Mouse (Mus musculus): ENCODE measurements around the gene Brd7.
A peak's percentile ranks its signal among the peaks of the same experiment; 100 is the strongest.

Brd7 gene

GRCm38 (mm10) chr8:88357226-88357933 is 4.6 kb downstream of the Brd7 start:
- no peak for DNase-seq (ENCODE audit: low read depth)

- no peak for DNase-seq (ENCODE audit: low read depth)
These were observed 12.9 kb downstream of the Brd7 start for GRCm38 (mm10) chr8:88349046-88349445.

- DNase-seq (ENCODE audit: low read depth) = no peak
These were observed 20.0 kb downstream of the Brd7 start for GRCm38 (mm10) chr8:88342026-88342425.

GRCm38 (mm10) chr8:88339887-88340695 is 21.9 kb downstream of the Brd7 start:
- DNase-seq (ENCODE audit: low read depth) = no peak

GRCm38 (mm10) chr8:88339221-88339620 is 22.8 kb downstream of the Brd7 start:
- no peak for DNase-seq (ENCODE audit: low read depth)

GRCm38 (mm10) chr8:88334975-88335374 is 27.0 kb downstream of the Brd7 start:
- peak; percentile 45 for DNase-seq (ENCODE audit: low read depth)

GRCm38 (mm10) chr8:88334384-88334783 is 27.6 kb downstream of the Brd7 start:
- DNase-seq (ENCODE audit: low read depth) = no peak

GRCm38 (mm10) chr8:88330816-88331215 is 31.2 kb downstream of the Brd7 start:
- DNase-seq (ENCODE audit: low read depth) = no peak

- no peak for DNase-seq (ENCODE audit: low read depth)
These were observed 33.3 kb downstream of the Brd7 start for GRCm38 (mm10) chr8:88328689-88329088.

GRCm38 (mm10) chr8:88326328-88326727 is 35.7 kb downstream of the Brd7 start:
- no peak for DNase-seq (ENCODE audit: low read depth)

GRCm38 (mm10) chr8:88325795-88326194 is 36.2 kb downstream of the Brd7 start:
- no peak for DNase-seq (ENCODE audit: low read depth)

GRCm38 (mm10) chr8:88325251-88325650 is 36.7 kb downstream of the Brd7 start:
- no peak for DNase-seq (ENCODE audit: low read depth)

- DNase-seq (ENCODE audit: low read depth) = no peak
These were observed 37.2 kb downstream of the Brd7 start for GRCm38 (mm10) chr8:88324760-88325159.

- DNase-seq (ENCODE audit: low read depth) = no peak
These were observed 38.5 kb downstream of the Brd7 start for GRCm38 (mm10) chr8:88323523-88323922.

GRCm38 (mm10) chr8:88321387-88321786 is 40.6 kb downstream of the Brd7 start:
- DNase-seq (ENCODE audit: low read depth) = no peak

- no peak for DNase-seq (ENCODE audit: low read depth)
These were observed 41.9 kb downstream of the Brd7 start for GRCm38 (mm10) chr8:88320134-88320533.

GRCm38 (mm10) chr8:88318151-88318550 is 43.8 kb downstream of the Brd7 start:
- no peak for DNase-seq (ENCODE audit: low read depth)

GRCm38 (mm10) chr8:88317341-88317740 is 44.7 kb downstream of the Brd7 start:
- DNase-seq (ENCODE audit: low read depth) = no peak

- no peak for DNase-seq (ENCODE audit: low read depth)
These were observed 45.7 kb downstream of the Brd7 start for GRCm38 (mm10) chr8:88316139-88316931.

- no peak for DNase-seq (ENCODE audit: low read depth)
These were observed 46.7 kb downstream of the Brd7 start for GRCm38 (mm10) chr8:88315302-88315701.

GRCm38 (mm10) chr8:88313991-88314390 is 48.0 kb downstream of the Brd7 start:
- DNase-seq (ENCODE audit: low read depth) = no peak

- no peak for DNase-seq (ENCODE audit: low read depth)
These were observed 49.0 kb downstream of the Brd7 start for GRCm38 (mm10) chr8:88312966-88313365.

- DNase-seq (ENCODE audit: low read depth) = no peak
These were observed 51.7 kb downstream of the Brd7 start for GRCm38 (mm10) chr8:88310286-88310685.

All from c-Kit-positive CD71-positive TER-119-negative erythroid progenitor cells, embryonic 14.5 days (primary cell).